Mouse (Mus musculus) thymus, adult 2 months (tissue): ENCODE measurements around the gene Stom. TPM values are rescaled to one million over a fixed set of nuclear protein-coding genes. Genes with fewer than 3 reads are reported as not detected.

Experiments used
- DNase-seq: peaks from one replicate; pipeline ENCODE4 v3.0.0; 2021
- H3K27ac ChIP-seq: fragments of 200-500 bp; 2 replicates; pipeline ENCODE4 v1.5.1; 2012; ENCODE audit warnings: low read length, control low read depth; ENCODE audit not compliant: control insufficient read depth, insufficient read depth
- H3K27me3 ChIP-seq: fragments of 200-500 bp; 2 replicates; pipeline ENCODE4 v1.6.1; 2012; ENCODE audit warnings: mild to moderate bottlenecking, low read length, moderate library complexity, mixed read lengths; ENCODE audit not compliant: control insufficient read depth, insufficient read depth
- H3K36me3 ChIP-seq: fragments of 200-500 bp; 2 replicates; pipeline ENCODE4 v1.6.1; 2012; ENCODE audit warnings: mild to moderate bottlenecking, low read length, moderate library complexity; ENCODE audit not compliant: control insufficient read depth, insufficient read depth
- H3K4me1 ChIP-seq: fragments of 200-500 bp; replicated peaks from 2 replicates; pipeline ENCODE4 v1.6.1; 2012; ENCODE audit warnings: low read length; ENCODE audit not compliant: control insufficient read depth, insufficient read depth
- H3K4me3 ChIP-seq: fragments of 200-500 bp; 2 replicates; pipeline ENCODE4 v1.5.1; 2012; ENCODE audit warnings: mild to moderate bottlenecking, low read length, control low read depth, moderate library complexity; ENCODE audit not compliant: control insufficient read depth, insufficient read depth
- CTCF ChIP-seq: fragments of 200-500 bp; IDR thresholded peaks from 2 replicates; pipeline ENCODE4 v1.5.1; 2012; ENCODE audit warnings: mild to moderate bottlenecking, control low read depth, low read length, moderate library complexity, borderline replicate concordance; ENCODE audit not compliant: control insufficient read depth, poor library complexity, insufficient read depth; ENCODE audit errors: extremely low read depth
- POLR2A ChIP-seq: fragments of 200-500 bp; IDR thresholded peaks from 2 replicates; pipeline ENCODE4 v1.6.1; 2012; ENCODE audit warnings: mild to moderate bottlenecking, low read length, control low read depth, moderate library complexity; ENCODE audit not compliant: control insufficient read depth, poor library complexity, insufficient read depth; ENCODE audit errors: extremely low read depth
- WGBS: fragments of 180-500 bp; shearing (Covaris S2); methylation state at CpG from one replicate; pipeline ENCODE4 v1.1.7; 2018; 5-methylcytosine and 5-hydroxymethylcytosine counted together
- polyA plus RNA-seq: library from polyadenylated mRNA; depleted of rRNA; stranded (reverse); fragments of >200 nt; gene quantifications from 2 replicates; pipeline ENCODE4 v1.2.3, GENCODE M21; 2012; rRNA removed

The Stom gene
- 18.8 and 19.4 TPM in 2 replicates for polyA plus RNA-seq

DNA sequence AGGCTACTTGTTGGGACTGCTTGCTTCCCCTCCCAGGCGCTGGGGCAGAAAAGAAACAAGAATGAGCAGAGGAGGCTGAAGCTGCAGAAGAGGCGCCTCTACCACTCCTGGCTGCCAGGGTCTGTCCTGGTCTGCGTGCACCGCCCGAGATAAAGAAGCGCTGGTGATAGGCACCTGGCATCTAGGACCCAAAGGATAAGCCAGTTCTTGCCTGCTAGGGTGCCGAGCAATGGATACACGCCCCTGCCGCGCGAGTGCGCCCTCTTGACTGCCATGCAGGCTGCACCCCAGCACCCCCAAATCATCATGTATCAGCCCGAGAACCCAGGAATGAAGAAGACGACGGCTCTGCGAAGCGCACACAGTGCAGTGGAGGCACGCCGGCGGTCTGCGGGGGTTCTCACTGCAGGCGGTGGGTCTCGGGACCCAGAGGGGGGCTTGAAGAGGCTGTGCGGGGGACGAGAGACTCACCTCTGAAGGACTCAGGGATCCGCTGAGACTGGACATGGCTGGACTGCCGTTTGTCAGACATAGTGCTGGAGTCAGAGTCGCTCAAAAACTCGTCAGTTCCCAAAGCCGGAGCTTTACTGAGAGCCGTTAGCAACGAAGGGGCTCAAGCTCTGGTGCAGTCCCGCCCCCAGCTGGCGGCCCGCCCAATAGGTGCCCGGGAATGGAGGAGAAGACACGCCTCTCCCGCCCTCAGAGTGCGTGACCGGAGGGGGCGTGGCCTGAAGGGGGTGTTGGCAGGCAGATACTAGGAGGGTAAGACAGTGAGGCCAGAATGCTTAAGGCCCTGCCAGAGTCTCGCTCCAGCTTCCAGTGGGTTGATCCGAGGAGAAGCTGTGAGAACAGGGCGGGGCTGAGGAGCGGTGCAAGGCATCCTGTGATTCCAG lies at the start of gene Stom:
Stom (minus strand) TSS at position 589 of the 893 bp plus-strand sequence.
- Histone ChIP-seq H3K27me3 (no peaks in the 10 kb centered on the region), H3K4me3 (peak within 1 kb of the TSS; percentile 61), H3K4me1 (peaks cover 9% of the 10 kb centered on the region), H3K27ac (peak within 1 kb of the TSS; percentile 52), H3K36me3 (no peaks in the 10 kb centered on the region)
- DNase-seq, result peak; percentile 100
- peak; percentile 21; the same call in 1 of the 2 replicates for TF ChIP-seq CTCF
- TF ChIP-seq POLR2A, result peak; percentile 35; the same call in 1 of the 2 replicates
- WGBS, result 1% methylated on average over 45 of the region's 45 CpGs

DNA sequence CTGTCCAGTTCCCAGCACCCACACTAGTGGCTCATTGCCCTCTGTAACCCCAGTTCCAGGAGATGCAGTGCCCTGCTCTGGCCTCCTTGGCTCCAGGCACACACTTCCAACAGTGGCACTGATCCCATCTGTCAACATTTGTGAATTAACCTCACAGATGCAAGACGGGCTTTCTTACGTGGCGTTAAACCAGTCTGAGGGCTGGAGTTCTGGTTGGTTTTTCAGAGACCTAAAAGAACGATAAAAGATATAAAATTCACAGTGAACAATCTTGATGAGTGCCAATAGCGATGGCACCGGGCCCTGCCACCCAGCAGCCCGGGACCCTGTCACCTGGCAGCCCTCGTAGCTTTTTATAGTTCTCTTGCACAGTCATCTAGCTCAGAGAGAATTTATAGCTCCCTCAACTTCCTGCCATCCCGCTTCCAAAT lies 48.7 kb upstream of the Stom start:
- DNase-seq, result no peak
- TF ChIP-seq CTCF (no peak), POLR2A (no peak)
- Histone ChIP-seq H3K36me3 (no peaks in the 10 kb centered on the region), H3K27me3 (no peaks in the 10 kb centered on the region), H3K27ac (no peak overlapping the region), H3K4me1 (no peaks in the 10 kb centered on the region), H3K4me3 (no peak overlapping the region)
- WGBS, result 78% methylated on average over 9 of the region's 9 CpGs

DNA sequence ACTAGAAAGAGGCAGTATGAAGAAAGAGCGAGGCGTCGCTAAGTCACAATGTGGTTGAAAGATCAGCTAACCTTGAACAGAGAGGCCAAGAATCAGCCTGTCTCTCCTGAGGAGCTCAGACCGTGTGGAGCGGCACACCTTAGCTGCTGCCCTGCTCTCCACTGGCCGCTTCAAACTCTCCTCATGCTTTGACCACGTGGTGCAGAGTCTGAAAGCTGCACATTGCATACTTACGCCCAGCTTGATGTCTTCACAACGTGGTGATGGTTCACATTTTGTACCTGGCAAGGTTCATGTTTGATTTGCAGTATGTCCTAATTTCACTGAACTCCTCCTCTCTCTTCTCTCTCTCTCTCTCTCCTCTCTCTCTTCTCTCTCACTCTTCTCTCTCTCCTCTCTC lies 42.5 kb upstream of the Stom start:
- DNase-seq, result no peak
- TF ChIP-seq CTCF (no peak), POLR2A (no peak)
- WGBS, result 92% methylated on average over 9 of the region's 9 CpGs
- Histone ChIP-seq H3K4me3 (no peak overlapping the region), H3K36me3 (no peaks in the 10 kb centered on the region), H3K27ac (no peak overlapping the region), H3K27me3 (no peaks in the 10 kb centered on the region), H3K4me1 (no peaks in the 10 kb centered on the region)

DNA sequence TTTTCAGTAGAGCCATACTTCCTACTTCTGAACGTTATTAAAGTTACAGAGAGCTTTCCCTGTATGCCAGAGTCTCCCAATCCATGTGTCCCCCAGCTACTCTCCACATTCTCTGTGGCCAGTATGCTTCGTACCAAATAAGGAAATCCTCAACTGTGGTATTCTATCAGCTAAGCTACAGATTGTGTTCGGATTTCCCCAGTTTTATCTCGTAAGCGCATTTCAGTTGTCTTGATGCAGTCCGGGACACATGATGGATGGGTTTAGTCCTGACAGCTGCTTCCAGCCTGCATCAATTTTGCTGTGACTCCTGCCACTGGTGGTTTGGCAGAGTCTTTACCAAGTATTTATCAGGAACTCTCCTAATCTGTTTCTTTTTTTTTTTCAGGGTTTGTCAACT lies 40.8 kb upstream of the Stom start:
- WGBS, result 40% methylated on average over 6 of the region's 6 CpGs
- Histone ChIP-seq H3K36me3 (no peaks in the 10 kb centered on the region), H3K27ac (no peak overlapping the region), H3K4me3 (no peak overlapping the region), H3K4me1 (no peaks in the 10 kb centered on the region), H3K27me3 (no peaks in the 10 kb centered on the region)
- no peak for DNase-seq
- TF ChIP-seq POLR2A, result no peak
- no peak for TF ChIP-seq CTCF

DNA sequence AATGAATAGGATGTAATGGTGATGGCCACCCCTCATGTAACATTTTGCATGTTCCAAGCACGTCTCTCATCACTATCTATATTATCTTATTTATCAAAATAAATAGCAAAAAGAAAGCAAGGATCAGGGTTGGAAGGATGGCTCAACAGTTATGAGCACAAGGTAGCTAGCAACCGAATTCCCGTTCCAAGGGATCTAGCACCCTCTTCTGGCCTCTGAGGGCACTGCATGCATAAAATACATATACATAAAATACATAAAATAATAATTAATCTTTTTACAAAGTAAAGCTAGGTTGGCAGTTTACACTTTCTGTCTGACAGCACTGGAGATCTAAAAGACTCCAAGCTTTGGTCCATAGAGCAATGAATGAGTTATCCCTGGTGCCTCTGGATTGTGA lies 36.2 kb upstream of the Stom start:
- Histone ChIP-seq H3K27me3 (no peaks in the 10 kb centered on the region), H3K4me3 (no peak overlapping the region), H3K36me3 (no peaks in the 10 kb centered on the region), H3K4me1 (peaks cover 7% of the 10 kb centered on the region), H3K27ac (no peak overlapping the region)
- peak; percentile 30 for DNase-seq
- WGBS, result 51% methylated on average over 3 of the region's 3 CpGs
- TF ChIP-seq POLR2A (no peak), CTCF (no peak)

DNA sequence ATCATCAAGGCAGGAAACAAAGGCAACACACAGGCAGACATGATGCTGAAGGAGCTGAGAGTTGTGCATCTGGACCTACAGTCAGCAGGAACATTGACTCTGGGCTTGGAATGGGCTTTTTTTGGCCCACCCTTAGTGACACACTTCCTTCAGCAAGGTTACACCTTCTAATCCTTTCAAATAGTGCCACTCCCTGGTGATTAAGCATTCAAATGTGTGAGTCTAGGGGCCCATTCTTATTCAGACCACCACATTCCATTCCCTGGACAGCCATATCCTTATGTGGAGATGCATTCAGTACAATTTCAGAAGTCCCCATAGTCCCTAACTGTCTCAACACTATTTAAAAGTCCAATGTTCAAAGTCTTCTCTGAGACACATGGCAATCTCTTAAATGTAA lies 33.9 kb upstream of the Stom start:
- no peaks in the 10 kb centered on the region for H3K36me3 ChIP-seq
- no peak overlapping the region for H3K4me3 ChIP-seq
- no peak for DNase-seq
- TF ChIP-seq POLR2A, result no peak
- TF ChIP-seq CTCF, result no peak
- no peak overlapping the region for H3K27ac ChIP-seq
- H3K27me3 ChIP-seq, result no peaks in the 10 kb centered on the region
- H3K4me1 ChIP-seq, result peaks cover 7% of the 10 kb centered on the region
